Mouse (Mus musculus) R1 (cell line): Measurements from ENCODE around the gene Wiz.
A peak's percentile ranks its signal among the peaks of the same experiment; 100 is the strongest.

Experiments used
- DNase-seq: peaks from one replicate; pipeline ENCODE4 v3.0.0-alpha.2; 2018; ENCODE audit warnings: low read depth, low spot score

Wiz gene

DNA sequence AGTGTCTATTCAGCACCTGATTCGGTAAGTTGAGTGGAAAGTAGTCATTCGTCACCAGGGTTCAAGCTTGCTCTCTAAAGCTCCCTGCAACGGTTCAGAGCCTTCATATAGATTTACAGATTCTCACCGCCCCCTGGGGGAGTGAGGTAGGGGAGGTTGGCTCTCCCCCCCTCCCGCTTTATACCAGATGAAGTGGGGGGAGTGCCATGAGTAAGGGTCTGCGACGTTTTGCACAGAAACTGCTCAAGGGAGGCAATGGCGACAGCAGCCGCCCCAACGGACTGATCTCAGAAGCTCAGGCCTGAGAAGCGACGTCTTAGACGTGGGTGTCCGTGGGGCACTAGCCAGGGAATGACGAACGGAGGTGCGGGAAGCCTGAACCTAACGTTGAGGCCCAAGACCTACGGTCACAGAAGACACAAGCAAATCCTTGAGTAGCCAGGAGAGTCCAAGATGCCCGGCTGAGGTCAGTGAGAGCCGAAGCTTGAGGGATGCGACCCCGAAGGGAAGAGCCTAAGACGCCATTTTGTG, 39.3 kb downstream of the Wiz start:
- DNase-seq = no peak

DNA sequence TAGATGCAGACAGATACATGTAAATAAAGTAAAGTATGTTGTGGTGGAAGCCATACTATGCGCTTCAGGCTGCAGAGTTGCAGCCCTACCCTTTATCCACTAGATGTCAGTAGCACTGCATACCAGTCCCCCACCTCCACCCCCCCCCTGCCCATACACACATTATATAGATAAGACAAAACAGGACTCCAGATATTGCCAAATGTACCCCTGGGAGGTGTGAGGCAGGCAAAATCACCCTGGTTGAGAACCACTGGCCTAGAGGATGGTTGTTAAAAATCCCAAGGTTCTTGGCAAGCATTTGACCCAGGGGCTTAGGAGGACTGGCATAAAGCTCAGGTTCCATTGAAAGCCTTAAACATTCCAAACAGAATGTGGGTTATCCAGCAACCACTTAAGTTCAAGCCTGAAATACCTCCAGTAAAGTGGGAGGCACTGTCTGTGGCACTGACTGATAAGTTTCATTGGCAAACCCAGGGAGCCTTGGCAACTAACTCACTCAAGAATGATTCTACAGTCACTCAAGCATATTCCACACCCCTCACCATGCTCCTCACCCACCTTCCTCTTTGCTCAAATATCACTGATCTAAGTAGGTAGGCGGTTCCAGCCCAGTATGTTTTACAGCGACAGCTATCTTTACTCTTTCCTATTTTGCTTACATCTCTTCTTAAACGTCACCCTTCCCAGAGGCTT, 40.1 kb downstream of the Wiz start:
- DNase-seq = peak; percentile 57

DNA sequence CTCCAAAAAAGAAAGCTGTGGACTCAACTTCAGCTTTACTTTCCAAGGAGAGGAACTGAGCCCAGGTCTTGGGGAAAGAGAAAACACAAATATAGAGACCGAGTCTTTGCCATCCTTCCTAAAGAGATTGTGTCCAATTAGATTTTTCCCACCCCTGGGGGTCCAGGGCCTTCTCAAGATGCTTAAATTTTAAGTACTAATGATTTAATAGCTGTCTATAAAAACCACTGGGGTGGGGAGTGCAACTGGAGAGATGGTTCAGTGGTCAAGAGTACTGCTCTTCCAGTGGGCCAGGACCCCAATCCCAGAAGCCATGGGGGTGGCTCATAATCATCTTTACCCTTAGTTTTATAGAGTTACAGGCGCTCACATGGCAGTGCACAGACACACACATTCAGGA, 40.8 kb downstream of the Wiz start:
- DNase-seq = no peak

DNA sequence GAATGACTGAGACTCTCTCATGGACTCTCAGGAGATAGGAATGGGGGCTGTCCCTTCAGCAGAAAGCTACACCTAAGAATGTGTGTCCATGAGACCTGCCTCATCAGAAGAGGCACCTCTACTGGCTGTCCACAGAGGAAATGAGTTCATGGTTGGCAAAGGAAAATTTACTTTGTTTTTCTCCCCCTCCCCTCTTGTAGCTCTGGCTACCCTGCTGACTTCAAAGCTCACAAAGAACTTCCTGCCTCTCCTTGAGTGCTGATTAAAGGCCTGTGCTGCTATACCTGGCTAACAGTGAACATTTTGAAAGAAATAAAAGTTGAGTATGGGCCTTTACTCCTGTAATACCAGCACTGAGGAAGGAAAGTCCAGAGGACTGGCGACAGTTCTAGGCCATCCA, 48.1 kb downstream of the Wiz start:
- DNase-seq = no peak

DNA sequence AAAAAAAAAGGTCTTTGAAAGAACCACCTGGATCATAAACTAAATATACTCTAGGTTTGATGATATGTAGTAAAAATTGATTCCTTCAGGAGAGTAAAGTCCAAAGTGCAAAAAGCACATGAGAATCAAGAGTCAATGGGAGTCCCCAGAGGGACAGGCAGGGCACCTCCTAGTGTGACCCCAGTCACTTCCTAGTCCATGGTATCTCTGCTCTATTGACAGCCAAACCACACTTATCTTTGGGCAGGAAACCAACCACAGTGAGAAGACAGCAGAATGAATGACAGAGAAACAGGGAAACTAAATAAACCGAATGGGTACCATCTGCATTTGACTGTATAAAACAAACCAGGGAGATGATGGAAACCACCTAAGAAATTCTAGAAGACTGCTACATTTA, 49.1 kb downstream of the Wiz start:
- no peak for DNase-seq

DNA sequence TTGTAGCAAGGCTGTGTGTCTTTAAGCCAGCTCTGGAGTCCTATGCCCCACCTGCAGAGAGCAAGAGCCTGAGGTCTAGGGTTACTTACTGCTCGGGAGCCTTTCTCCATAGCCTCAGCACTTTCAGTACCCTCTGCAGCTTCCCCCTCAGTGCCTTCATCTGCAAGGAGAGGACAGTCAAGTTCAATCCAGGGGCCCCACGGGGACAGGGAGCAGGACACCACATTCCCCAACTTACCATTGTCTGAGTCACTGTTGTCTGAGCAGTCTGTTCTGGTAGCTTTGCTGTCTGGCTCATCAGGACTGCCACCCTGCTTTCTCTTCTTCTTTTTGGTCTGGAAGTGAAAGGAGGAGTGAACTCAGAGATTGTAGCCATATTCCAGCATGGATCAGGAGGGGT, 53.4 kb downstream of the Wiz start:
- DNase-seq = no peak

DNA sequence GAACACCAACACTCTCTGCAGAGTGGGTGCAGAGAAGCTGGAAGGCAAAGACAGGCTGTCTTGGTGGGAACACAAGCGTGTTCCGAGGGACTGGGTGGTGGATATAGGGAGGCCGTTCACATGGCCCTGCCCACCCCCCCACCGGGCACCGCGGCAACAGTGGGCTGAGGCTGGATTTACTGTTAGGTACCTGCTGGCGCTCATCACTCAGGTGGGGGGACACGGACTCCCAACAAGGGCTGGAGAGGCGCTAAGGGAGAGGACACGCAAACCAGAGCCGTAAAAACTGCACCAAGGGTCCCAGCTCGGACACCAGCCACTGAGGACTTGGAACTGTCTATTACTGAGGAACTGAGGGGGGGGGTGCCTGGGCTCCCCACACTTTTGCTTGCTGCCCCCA, 54.3 kb downstream of the Wiz start:
- no peak for DNase-seq

DNA sequence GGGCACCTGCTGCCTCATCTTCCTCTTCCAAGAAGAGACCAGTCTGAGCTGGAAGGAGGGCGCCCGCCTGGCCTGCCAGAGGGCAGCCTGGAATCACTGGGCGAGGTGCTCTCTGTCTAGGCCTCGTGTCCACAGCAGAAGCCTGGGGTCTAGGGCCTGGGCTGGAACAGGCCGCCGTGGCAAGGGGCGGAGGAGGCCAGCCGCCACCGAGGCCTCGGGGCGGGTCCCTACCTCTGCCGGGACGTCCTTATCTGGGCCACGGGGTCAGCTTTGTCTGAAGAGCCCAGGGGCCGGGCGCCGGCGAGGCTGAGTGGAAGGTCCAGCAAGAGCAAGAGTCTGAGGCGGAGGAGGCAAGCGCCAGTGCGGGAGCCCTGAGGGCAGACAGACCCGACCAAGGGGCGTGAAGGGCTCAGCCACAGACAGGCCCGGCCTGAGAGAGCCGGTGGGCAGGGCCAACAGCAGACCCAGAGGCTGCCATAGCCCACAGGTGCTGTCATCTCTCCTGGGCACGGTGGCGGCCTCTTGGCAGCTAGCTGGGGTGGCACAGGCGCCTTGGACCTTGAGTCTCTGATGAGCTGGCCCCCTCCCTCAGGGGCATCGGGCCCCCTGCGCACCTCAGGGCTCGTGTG, 55.5 kb downstream of the Wiz start:
- no peak for DNase-seq

DNA sequence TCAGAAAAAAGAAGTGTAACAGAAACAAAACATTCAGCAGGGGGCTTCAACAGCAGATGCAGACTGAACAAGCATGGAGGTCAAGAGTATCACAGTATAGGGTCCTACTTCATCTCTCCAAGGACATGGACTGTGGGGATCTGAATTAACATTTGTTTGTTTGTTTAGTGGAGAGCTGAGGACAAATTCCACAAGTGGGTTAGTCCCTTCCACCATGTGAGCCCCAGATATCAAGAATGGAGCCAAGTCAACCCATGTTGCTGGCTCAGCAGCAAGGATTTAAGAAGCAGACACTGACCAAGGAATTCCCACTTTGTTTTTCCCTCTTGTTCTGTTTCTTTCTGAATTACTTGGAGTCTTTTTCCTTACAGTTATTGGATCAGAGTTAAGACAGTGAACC, 61.7 kb downstream of the Wiz start:
- DNase-seq = no peak

DNA sequence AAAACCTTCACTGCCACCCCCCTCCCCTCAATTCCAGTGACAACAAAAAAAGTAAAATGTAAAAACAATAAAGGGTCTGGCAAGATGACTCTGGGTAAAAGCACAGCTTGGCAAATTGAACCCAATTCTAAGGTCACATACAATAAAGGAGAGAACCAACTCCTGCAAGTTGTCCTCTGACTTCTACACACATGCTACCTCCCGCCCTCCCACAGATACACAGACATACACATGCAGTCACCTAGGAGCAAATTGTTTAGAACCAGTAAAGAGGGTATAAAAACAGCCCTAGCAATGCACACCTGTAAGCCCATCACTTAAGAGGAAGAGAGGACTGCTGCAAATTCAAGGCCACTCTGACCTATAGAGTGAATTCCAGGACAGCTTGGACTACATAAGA, 66.4 kb downstream of the Wiz start:
- no peak for DNase-seq

DNA sequence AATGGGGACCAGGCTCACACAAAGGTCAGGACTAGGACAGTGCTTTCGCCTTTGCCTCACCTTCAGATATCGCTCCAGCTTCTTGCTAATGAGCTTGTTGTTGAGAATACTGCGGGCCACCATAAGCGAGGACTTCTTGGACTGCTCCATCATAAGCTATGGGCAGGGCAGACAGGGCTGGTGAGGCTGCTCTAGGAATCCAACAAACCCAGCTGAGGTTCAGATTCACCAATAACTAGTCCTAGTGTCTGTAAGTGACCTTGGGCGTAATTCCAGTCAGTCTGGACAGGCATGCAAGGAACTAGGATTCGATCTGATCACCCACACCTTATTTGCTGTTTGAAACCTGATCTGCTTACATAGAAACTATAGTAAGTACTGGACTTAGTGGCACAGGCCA, 67.4 kb downstream of the Wiz start:
- no peak for DNase-seq

DNA sequence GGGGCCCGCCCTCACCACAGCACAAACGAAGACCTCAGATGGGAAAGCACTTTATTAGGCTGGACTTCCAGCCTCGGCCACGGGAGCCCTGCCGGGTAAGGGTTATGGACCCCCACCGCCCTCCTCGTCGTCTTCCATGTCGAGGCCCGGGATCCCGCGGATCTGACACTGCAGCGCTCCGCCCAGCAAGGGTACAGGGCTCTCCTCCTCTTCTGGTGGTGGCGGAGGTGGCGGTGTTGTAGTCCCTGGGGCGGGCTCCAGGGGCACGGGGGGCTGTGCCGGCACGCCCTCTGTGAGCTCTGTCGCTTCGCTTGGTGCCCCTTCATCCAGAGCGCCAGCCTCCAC, 67.9 kb downstream of the Wiz start:
- no peak for DNase-seq

DNA sequence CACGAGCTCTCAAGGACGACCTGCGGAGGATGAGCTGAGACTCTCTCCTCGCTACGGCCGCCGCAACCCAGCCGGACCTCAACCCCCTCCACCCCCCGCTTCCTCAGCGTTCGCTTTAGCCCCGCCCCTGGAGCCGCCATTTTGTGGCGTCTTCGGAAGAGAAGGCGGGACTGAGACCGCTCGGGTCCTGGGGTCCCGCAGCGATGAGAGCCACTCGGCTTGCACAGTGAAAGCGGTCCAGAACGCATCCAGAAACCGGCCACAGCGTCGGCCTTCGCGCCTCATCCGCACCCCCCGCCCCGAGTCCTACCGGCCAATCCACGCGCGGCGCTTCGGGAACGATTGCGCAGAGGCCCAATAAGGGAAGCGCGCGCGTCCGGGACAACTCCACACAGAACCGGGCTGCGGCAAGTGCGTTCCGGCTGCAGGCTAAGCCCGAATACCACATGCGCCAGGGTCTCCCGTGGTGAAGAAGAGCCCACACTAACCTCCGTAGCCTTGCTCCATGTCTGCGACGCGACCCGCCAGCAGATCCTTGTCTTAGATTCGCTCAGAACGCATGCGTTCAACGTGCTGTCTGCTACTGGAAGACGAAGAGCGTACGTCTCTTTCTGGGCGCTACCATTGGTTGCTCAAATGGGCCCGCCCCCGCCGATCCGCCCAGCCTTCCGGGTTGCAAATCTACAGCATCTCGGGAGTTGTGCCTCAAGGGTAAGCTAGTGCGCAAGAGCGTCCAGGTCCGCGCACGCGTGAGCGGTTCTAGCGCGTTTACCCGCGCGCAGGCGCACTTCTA, 68.4 kb downstream of the Wiz start, which contains the start of gene Akap8:
Akap8 (minus strand) TSS at position 642 of the 793 bp plus-strand sequence.
- peak; percentile 100 for DNase-seq

DNA sequence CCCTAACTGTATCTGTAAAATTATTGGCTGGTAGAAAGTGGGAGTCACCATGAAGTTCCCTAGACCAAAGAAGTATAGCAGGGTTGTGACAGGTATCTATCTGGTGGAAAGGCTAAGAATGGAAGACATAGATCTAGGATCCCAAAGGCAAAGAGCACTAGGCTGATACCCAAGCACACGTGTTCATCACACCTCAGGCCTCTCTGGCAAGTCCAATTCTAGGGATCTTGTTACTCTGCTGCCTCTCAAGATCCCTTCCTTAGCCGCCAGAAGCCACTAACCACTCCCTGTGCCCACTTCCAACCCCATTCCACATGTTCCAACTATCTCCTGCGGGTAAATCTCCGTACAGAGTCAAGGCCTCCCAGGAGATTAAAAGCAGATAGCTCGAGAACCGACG, 69.3 kb downstream of the Wiz start:
- DNase-seq = peak; percentile 42

DNA sequence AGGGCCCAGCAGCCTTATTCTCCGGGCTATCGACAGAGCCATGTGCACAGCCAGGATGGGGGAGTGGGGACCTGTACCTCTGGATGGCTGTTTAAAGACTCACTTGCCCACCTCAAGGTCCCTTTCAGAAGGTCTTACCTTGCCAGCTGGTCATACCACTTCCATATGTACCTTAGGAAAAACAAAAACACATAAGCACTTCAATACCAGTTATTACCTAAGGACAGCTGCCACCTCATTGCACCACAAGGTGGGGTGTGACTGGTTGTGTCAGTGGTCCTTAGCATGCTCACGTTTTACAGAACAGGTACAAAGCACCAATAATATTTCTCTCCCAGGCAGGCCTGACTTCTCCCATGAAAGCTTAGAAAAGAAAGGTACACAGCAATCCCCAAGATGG, 71.5 kb downstream of the Wiz start:
- no peak for DNase-seq

DNA sequence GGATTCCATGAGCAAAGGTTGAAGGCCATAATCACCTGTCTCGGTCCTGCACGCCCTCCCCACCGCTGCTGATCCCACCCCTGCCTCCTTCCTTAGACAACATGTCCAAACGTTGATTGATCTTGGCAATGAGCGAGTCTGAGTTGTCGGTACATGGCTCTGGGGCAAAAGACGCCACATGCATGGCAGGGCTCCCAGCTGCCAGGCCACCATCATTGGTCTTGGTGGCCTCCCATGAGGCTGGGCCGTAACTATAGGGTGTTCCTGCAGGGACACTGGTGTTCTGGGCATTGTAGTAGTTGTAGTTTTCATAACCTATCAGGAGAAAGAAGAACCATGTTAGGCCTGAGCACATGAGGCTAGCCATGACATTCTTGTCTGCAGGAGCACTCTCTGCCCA, 72.2 kb downstream of the Wiz start:
- no peak for DNase-seq

DNA sequence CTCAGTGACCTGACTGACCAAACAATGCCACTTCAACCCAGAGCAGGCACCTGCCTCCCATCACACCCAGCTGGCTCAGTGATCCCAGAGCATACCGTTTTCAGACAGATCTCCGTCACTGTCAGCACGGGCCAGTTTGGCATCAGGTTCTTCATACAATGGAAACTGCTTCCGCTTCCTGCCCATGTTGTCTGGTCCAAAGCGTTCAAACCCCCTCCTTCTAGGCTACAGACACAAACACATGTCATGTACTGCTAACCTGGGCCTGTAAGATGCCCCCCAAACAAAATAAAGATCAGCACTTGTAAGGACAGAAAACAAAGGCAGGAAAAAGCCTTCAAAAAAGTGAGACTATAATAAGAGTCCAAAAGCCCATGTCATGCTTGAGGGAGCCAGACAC, 73.7 kb downstream of the Wiz start:
- no peak for DNase-seq

DNA sequence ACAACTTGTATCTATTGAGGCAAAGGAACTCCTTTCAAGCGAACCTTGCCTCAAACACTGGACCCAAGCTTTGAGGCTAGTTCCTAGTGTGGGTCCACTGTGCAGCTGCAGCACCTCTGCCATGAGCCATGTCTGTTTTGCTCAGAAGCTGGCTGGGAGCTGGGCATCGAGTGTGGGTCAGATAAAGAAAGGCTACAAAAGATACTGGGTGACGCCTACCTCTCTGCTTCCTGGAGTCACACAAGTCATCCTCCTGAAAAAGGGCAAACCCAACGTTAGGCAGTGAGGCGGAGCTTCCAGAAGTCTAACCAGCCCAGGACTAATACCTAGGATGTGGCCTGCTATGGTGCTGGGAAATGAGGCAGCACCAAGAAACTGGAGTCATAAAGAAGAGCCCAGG, 75.3 kb downstream of the Wiz start:
- DNase-seq = no peak

DNA sequence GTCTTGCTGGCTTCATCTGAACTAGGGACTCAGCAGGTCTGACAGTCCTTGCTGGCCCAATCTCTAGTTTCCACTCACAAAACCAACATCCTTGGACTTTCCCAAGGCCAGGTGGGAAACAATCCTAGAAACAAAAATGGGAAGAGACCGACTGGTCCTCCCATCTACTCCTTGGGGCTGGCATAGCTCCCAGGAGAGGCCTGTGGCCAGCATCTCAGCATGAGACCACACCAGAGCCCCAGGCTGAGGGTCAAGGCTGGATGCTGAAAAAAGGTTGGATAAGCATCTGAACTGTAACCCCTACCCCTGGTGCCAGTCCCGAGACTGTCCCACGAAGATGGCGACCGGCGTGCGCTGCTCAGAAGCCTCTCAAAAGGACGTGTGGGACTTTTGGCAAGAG, 76.4 kb downstream of the Wiz start:
- no peak for DNase-seq

DNA sequence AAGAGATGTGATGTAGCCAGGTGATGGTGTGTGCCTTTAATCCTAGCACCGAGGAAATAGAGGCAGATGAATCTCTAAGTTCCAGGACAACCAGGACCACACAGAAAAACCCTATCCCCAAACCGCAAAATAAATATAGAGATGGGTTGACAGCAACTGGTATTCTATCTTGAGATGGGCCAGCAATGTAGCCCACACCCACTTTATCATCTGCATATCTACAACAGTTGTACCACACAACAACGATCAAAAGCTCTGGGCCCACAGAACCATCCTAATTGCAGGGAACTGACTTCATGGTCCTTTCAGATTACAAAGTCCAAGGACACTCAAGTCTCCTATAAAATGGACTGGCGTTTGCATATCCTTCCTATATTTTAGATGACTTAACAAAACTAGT, 81.3 kb downstream of the Wiz start:
- no peak for DNase-seq
